Mouse (Mus musculus) embryo, embryonic 11.5 days (tissue): ENCODE data around the gene Clcn7.
"Not testable (repeated sequence)": the region's sequence is repeated elsewhere in the genome, so short reads cannot be mapped to it uniquely, and the experiment has no call there.

Experiments used
- DNase-seq: peaks from one replicate; pipeline ENCODE4 v3.0.0-alpha.2; 2012; ENCODE audit warnings: low read depth, low spot score

The Clcn7 gene

GRCm38 (mm10) chr17:25133275-25133698 is at the start of gene Clcn7:
Gene Clcn7 (plus strand): TSS chr17:25133391.
- peak; percentile 88 for DNase-seq

GRCm38 (mm10) chr17:25083444-25083931 is 49.7 kb upstream of the Clcn7 start, which contains the start of gene Tmem204:
Gene Tmem204 (minus strand): TSS chr17:25083591.
- DNase-seq, result peak; percentile 69

GRCm38 (mm10) chr17:25084835-25085385 is 48.3 kb upstream of the Clcn7 start:
- no peak for DNase-seq

GRCm38 (mm10) chr17:25086724-25087123 is 46.5 kb upstream of the Clcn7 start:
- no peak for DNase-seq

- DNase-seq, result no peak
These were observed 44.0 kb upstream of the Clcn7 start for GRCm38 (mm10) chr17:25089158-25089557.

- no peak for DNase-seq
These were observed 42.7 kb upstream of the Clcn7 start for GRCm38 (mm10) chr17:25090450-25090849.

GRCm38 (mm10) chr17:25096221-25096620 is 37.0 kb upstream of the Clcn7 start:
- DNase-seq, result no peak

- DNase-seq, result no peak
These were observed 33.1 kb upstream of the Clcn7 start for GRCm38 (mm10) chr17:25100052-25100451.

GRCm38 (mm10) chr17:25101338-25101737 is 31.9 kb upstream of the Clcn7 start:
- DNase-seq, result no peak

GRCm38 (mm10) chr17:25107786-25108185 is 25.4 kb upstream of the Clcn7 start:
- DNase-seq, result no peak

GRCm38 (mm10) chr17:25109578-25109977 is 23.6 kb upstream of the Clcn7 start:
- DNase-seq, result no peak

GRCm38 (mm10) chr17:25110590-25110989 is 22.6 kb upstream of the Clcn7 start:
- DNase-seq, result no peak

GRCm38 (mm10) chr17:25111220-25111619 is 22.0 kb upstream of the Clcn7 start:
- no peak for DNase-seq

GRCm38 (mm10) chr17:25111739-25112422 is 21.3 kb upstream of the Clcn7 start:
- no peak for DNase-seq

GRCm38 (mm10) chr17:25112423-25112810 is 20.8 kb upstream of the Clcn7 start:
- DNase-seq, result no peak

GRCm38 (mm10) chr17:25114908-25115645 is 18.1 kb upstream of the Clcn7 start:
- DNase-seq, result no peak

- peak; percentile 89 for DNase-seq
These were observed 17.3 kb upstream of the Clcn7 start, which contains the start of gene Telo2 for GRCm38 (mm10) chr17:25115664-25116432. Gene Telo2 (minus strand): TSS chr17:25115967.

- DNase-seq, result no peak
These were observed 15.9 kb upstream of the Clcn7 start for GRCm38 (mm10) chr17:25117263-25117662.

GRCm38 (mm10) chr17:25120406-25120805 is 12.8 kb upstream of the Clcn7 start, which contains the start of gene Ptx4:
Gene Ptx4 (plus strand): TSS chr17:25120760.
- DNase-seq, result no peak

- no peak for DNase-seq
These were observed 9.2 kb upstream of the Clcn7 start for GRCm38 (mm10) chr17:25123979-25124378.

- DNase-seq, result not testable (repeated sequence)
These were observed 7.6 kb upstream of the Clcn7 start for GRCm38 (mm10) chr17:25125442-25126060.
